Mouse (Mus musculus) limb, embryonic 10.5 days (tissue): ENCODE data around the gene Ano9. TPM values are rescaled to one million over a fixed set of nuclear protein-coding genes. Genes with fewer than 3 reads are reported as not detected.

Experiments used
- DNase-seq: peaks from one replicate; pipeline ENCODE4 v3.0.0-alpha.2; 2017; ENCODE audit warnings: low spot score
- H3K27ac ChIP-seq: fragments of 300-500 bp; sonication (generic); 2 replicates; pipeline ENCODE4 v1.5.1; 2016; ENCODE audit warnings: mild to moderate bottlenecking
- H3K27me3 ChIP-seq: fragments of 300-500 bp; sonication (generic); 2 replicates; pipeline ENCODE4 v1.6.1; 2016; ENCODE audit warnings: low read depth, mild to moderate bottlenecking; ENCODE audit not compliant: poor library complexity, severe bottlenecking
- H3K36me3 ChIP-seq: fragments of 300-500 bp; sonication (generic); 2 replicates; pipeline ENCODE4 v1.6.1; 2016; ENCODE audit warnings: mild to moderate bottlenecking, moderate library complexity
- H3K4me1 ChIP-seq: fragments of 300-500 bp; sonication (generic); 2 replicates; pipeline ENCODE4 v1.6.1; 2016
- H3K4me3 ChIP-seq: fragments of 300-500 bp; sonication (generic); 2 replicates; pipeline ENCODE4 v1.5.1; 2016; ENCODE audit warnings: mild to moderate bottlenecking, moderate library complexity
- H3K9me3 ChIP-seq: fragments of 300-500 bp; sonication (generic); replicated peaks from 2 replicates; pipeline ENCODE4 v1.6.1; 2016; ENCODE audit warnings: mild to moderate bottlenecking
- WGBS: fragments of 180-500 bp; shearing (Covaris S2); methylation state at CpG from one replicate; pipeline ENCODE4 v1.1.7; 2016; 5-methylcytosine and 5-hydroxymethylcytosine counted together
- polyA plus RNA-seq: library from polyadenylated mRNA; unstranded; fragments of >200 nt; fragmentation: Nextera tagmentation; extraction: Ambion mirVana; gene quantifications from 2 replicates; pipeline ENCODE4 v1.2.1, GENCODE M21; 2016

Gene Ano9
- polyA plus RNA-seq, 1 experiment from 2014 or later: 0.64 TPM

DNA sequence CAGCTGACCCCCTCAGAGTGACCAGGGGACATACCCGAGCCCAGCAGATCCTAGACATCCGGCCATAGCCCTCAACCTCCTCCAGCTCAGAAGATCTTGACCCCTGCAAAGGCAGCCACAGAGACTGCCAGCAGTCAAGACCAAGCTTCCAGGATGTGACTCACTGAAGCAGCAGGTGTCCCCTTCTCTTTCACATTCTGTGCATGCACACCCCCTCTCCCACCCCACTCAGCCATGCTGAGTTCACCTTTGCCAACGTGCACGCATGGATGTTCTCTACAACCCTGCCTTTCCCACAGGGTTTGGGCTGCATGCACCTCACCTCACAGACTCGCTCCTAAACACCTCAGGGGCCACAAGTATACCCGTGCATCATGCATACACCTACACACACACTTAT is 21.6 kb downstream of the Ano9 start:
- no peak for DNase-seq
- H3K27me3 ChIP-seq: peaks cover 86% of the 10 kb centered on the region
- no peaks in the 10 kb centered on the region for H3K36me3 ChIP-seq

DNA sequence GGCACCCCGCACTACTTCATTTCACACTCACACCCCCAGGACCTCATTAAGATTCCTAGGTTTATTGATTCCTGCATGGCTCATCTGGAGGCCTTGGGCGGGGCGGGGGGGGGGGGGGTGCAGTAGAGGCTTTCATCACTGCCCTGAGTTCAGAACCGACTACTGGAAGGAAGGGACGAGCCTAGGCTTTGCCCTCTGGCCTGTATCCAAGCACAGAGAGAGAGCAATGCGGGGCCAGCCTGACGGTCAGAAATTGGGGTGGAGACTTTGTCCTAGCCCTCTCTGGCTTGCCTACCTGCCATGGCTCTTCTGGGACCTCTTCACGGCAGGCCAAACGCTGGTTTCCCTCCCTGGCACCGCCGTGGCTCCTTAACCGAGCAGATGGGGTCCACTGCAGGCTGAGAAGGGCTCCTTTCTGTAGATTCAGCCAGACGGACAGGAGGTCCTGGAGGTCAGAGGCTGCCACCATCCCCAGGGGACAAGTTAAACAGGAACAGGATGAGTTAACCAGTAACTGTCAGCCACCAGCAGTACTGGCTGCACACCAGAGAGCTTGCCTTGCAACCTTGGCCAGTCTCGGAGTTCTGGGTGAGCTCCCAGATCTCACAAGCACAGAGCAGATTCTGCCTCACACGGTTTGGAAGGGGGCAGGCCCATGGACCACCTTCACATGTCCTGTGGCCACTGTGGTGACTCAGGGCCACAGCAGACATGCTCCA is 23.0 kb downstream of the Ano9 start:
- peaks cover 86% of the 10 kb centered on the region for H3K27me3 ChIP-seq
- no peaks in the 10 kb centered on the region for H3K36me3 ChIP-seq
- 69% methylated on average over 15 of the region's 15 CpGs for WGBS
- no peaks in the 10 kb centered on the region for H3K9me3 ChIP-seq
- H3K27ac ChIP-seq: peak overlapping the region; percentile 26
- no peak for DNase-seq
- H3K4me1 ChIP-seq: peaks cover 33% of the 10 kb centered on the region
- H3K4me3 ChIP-seq: no peak overlapping the region

More for the DNA sequence above, 21.6 kb downstream of the Ano9 start:
- Histone ChIP-seq H3K9me3 (no peaks in the 10 kb centered on the region), H3K4me3 (no peak overlapping the region), H3K4me1 (peaks cover 42% of the 10 kb centered on the region), H3K27ac (no peak overlapping the region)
- WGBS: 87% methylated on average over 6 of the region's 6 CpGs

DNA sequence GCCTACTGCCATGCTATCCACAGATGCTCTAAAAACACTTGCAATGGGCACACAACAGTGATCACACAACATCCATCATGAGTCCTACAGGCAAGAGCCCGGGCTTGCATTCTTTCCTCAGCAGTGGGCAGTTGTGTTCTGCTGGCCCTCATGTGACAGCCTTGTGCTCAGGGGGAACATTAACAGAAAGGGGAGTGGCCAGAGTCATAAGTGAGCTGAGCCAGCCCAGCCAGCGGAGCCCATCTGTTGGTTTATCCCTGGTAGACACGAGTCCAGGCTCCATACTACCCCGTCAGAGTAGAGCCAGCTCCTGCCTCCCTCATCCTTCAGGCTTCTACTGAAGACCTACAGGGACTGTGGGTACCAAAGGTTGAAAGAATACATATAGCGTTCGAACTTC is 23.7 kb downstream of the Ano9 start:
- H3K4me1 ChIP-seq: peaks cover 30% of the 10 kb centered on the region
- H3K27ac ChIP-seq: no peak overlapping the region; the same call in 1 of the 2 replicates
- no peaks in the 10 kb centered on the region for H3K36me3 ChIP-seq
- no peaks in the 10 kb centered on the region for H3K9me3 ChIP-seq
- 81% methylated on average over 6 of the region's 6 CpGs for WGBS
- peaks cover 86% of the 10 kb centered on the region for H3K27me3 ChIP-seq
- H3K4me3 ChIP-seq: no peak overlapping the region
- DNase-seq: no peak

- WGBS: 5% methylated on average over 37 of the region's 37 CpGs
- Histone ChIP-seq H3K36me3 (no peaks in the 10 kb centered on the region), H3K4me3 (peak overlapping the region; percentile 42), H3K27me3 (peaks cover 86% of the 10 kb centered on the region), H3K9me3 (no peaks in the 10 kb centered on the region), H3K4me1 (peaks cover 43% of the 10 kb centered on the region), H3K27ac (peak overlapping the region; percentile 65)
- DNase-seq: peak; percentile 84
These were observed 25.4 kb downstream of the Ano9 start for GRCm38 (mm10) chr7:141092051-141092735.

DNA sequence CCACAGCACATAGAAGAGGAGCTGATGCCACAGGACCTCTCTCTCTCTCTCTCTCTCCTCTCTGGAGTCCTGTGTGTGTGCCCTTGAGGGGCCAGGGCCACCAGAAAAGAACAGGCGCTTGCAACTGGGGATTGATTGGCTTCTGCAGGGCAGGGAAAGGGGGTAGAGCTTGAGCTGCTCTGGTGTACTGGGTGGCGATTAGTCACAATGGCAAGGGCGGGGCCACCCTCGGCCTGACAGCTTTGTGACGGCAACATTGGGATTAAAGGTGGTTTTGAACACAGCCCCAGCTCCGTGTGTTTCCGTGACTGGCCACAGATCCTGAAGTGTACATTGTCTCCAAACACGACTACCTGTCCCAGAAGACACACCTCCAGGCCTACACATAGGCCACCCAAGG is 27.4 kb downstream of the Ano9 start:
- H3K4me3 ChIP-seq: no peak overlapping the region
- peaks cover 34% of the 10 kb centered on the region for H3K4me1 ChIP-seq
- no peaks in the 10 kb centered on the region for H3K36me3 ChIP-seq
- no peaks in the 10 kb centered on the region for H3K9me3 ChIP-seq
- peaks cover 76% of the 10 kb centered on the region for H3K27me3 ChIP-seq
- WGBS: 63% methylated on average over 8 of the region's 8 CpGs
- DNase-seq: no peak
- H3K27ac ChIP-seq: no peak overlapping the region

DNA sequence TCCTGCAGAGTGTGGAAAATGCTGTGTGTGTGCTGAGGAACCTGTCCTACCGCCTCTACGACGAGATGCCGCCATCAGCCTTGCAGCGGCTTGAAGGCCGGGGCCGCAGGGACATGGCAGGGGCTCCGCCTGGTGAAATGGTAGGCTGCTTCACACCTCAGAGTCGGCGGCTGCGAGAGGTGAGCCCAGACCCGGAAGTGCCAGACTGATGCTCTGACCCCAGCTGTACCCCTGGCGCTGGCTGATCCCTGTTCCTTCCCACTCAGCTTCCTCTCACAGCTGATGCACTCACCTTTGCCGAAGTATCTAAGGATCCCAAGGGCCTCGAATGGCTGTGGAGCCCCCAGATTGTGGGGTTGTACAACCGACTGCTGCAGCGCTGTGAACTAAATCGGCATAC is 29.1 kb downstream of the Ano9 start:
- 12% methylated on average over 18 of the region's 18 CpGs for WGBS
- DNase-seq: peak; percentile 48
- H3K4me3 ChIP-seq: peak overlapping the region; percentile 29
- H3K4me1 ChIP-seq: peaks cover 26% of the 10 kb centered on the region
- H3K27ac ChIP-seq: no peak overlapping the region; the same call in 1 of the 2 replicates
- H3K36me3 ChIP-seq: no peaks in the 10 kb centered on the region
- H3K9me3 ChIP-seq: no peaks in the 10 kb centered on the region
- H3K27me3 ChIP-seq: peaks cover 70% of the 10 kb centered on the region

GRCm38 (mm10) chr7:141087894-141088293 is 29.7 kb downstream of the Ano9 start:
- peaks cover 64% of the 10 kb centered on the region for H3K27me3 ChIP-seq
- no peak for DNase-seq
- peaks cover 25% of the 10 kb centered on the region for H3K4me1 ChIP-seq
- WGBS: 27% methylated on average over 8 of the region's 8 CpGs
- no peaks in the 10 kb centered on the region for H3K9me3 ChIP-seq
- peak overlapping the region; percentile 29 for H3K4me3 ChIP-seq
- H3K27ac ChIP-seq: no peak overlapping the region; the same call in 1 of the 2 replicates
- H3K36me3 ChIP-seq: no peaks in the 10 kb centered on the region

DNA sequence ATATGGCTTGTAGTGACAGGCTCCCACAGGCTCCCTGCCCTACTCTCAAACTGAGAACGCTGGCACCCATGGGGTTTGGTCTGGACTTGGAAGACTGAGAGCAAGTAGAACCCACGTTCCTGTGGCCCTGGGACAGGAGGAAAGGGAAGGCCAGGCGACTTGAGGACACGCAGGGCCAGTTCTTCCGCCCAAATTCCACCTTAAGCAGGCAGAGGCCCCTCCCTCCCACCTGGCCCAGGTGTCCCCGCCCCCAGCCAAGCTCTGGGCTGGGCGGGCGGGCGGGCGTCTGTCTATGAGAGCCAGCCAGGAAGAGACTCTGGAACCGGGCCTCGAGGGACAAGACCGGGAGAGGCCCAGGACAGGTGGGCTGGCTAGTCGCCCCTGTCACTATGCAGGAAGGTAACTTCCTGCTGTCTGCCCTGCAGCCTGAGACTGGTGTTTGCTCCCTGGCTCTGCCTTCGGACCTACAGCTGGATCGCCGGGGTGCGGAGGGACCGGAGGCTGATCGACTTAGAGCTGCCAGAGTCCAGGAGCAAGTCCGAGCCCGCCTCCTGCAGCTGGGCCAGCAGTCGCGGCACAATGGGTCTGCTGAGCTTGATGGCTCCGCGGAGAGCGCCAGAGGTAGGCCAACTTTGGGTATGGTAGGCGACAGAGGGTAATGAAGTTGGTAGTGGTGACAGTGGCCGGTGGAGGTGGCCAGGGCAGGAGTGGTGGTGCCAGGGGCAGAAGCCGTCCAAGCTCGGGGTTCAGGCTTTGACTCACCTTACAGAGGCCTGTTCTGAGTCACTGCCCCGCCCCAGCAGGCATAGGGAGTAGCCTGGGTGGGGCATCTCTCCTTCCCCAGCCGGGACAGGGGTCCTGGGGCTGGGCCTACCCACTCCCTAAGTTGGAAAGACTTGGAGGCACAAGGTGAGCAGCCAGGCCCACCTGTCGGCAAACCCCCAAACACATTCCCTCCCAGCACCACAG is 37.8 kb downstream of the Ano9 start:
- DNase-seq: peak; percentile 49
- Histone ChIP-seq H3K27me3 (peaks cover 51% of the 10 kb centered on the region), H3K4me3 (peak overlapping the region; percentile 24; the same call in 1 of the 2 replicates), H3K27ac (peak overlapping the region; percentile 61; the same call in 1 of the 2 replicates), H3K9me3 (no peaks in the 10 kb centered on the region), H3K36me3 (no peaks in the 10 kb centered on the region), H3K4me1 (peaks cover 22% of the 10 kb centered on the region)
- 15% methylated on average over 34 of the region's 34 CpGs for WGBS

DNA sequence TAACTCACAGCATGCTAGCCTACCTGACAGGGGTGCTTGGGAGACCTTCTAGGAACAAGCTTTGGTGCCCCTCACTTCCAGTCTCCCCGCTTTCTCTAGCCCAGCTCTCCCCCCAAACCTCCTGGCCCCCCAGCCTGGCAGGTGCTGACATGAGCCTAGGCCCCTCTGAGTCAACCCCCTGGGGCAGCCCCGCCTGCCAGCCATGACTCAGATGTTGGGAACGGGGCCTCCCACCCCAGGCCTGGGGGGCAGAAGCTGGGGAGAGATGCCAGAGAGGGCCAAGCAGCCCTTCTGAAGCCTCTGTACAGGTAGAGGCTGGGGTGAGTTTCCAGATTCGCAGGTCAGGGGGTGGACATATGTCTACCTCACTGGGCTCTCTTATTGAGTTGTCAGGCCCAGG is 38.7 kb downstream of the Ano9 start:
- peaks cover 22% of the 10 kb centered on the region for H3K4me1 ChIP-seq
- 77% methylated on average over 4 of the region's 4 CpGs for WGBS
- no peaks in the 10 kb centered on the region for H3K36me3 ChIP-seq
- H3K9me3 ChIP-seq: no peaks in the 10 kb centered on the region
- H3K4me3 ChIP-seq: no peak overlapping the region
- 0 out of 2 replicates have a peak overlapping the region, but pooled peaks have one; percentile 8 for H3K27ac ChIP-seq
- peaks cover 51% of the 10 kb centered on the region for H3K27me3 ChIP-seq
- DNase-seq: no peak

DNA sequence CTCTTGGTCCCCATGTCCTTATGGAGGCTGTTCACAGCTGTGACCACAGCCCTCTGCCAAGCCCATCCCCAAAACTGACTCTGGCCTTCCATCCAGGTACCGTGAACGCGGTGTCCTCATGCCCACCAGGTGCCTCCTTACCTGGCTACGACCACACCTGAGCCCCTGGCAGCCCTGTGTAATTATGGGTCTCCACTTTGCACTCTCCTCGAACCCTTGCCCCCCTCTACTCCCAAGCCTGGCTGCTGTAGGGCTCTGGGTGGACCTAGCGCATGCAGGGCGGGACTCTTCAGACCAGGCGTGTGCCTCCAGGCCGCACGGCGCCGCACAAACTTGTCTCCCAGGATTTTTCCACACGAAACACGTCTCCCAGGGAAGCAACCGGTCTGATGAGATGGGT is 39.8 kb downstream of the Ano9 start, which contains the start of gene Pkp3:
Gene Pkp3 (plus strand): TSS at position 378 of the 400 bp plus-strand sequence.
- no peaks in the 10 kb centered on the region for H3K36me3 ChIP-seq
- WGBS: 89% methylated on average over 15 of the region's 15 CpGs
- peaks cover 22% of the 10 kb centered on the region for H3K4me1 ChIP-seq
- H3K27me3 ChIP-seq: peaks cover 51% of the 10 kb centered on the region
- no peaks in the 10 kb centered on the region for H3K9me3 ChIP-seq
- no peak for DNase-seq
- peak within 1 kb of the TSS; percentile 36; the same call in 1 of the 2 replicates for H3K27ac ChIP-seq
- no peak within 1 kb of the TSS for H3K4me3 ChIP-seq

DNA sequence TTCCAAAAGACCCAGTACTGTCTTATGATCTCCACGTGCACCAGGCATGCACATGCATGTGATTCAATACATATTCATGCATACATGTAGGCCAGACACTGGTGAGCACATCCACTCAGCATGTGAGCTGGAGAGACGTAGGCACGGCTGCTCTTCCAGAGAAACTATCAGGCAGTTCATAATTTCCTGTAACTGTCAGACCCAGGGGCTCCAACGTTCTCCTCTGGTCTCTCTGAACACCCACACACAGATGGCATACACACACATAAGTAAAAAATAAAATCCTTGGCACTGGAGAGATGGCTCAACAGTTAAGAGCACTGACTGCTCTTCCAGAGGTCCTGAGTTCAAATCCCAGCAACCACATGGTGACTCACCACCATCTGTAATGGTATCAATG is 43.8 kb downstream of the Ano9 start:
- no peak for DNase-seq
- no peak overlapping the region for H3K27ac ChIP-seq
- H3K4me3 ChIP-seq: no peak overlapping the region
- peaks cover 1% of the 10 kb centered on the region; the same call in 1 of the 2 replicates for H3K36me3 ChIP-seq
- H3K27me3 ChIP-seq: peaks cover 34% of the 10 kb centered on the region
- 87% methylated on average over 4 of the region's 4 CpGs for WGBS
- H3K4me1 ChIP-seq: peaks cover 33% of the 10 kb centered on the region
- H3K9me3 ChIP-seq: no peaks in the 10 kb centered on the region

- no peaks in the 10 kb centered on the region for H3K9me3 ChIP-seq
- H3K4me1 ChIP-seq: peaks cover 30% of the 10 kb centered on the region
- DNase-seq: no peak
- H3K27ac ChIP-seq: no peak overlapping the region
- H3K27me3 ChIP-seq: peaks cover 35% of the 10 kb centered on the region
- 35% methylated on average over 23 of the region's 23 CpGs for WGBS
- H3K4me3 ChIP-seq: no peak overlapping the region
- peaks cover 17% of the 10 kb centered on the region for H3K36me3 ChIP-seq
These were observed 45.4 kb downstream of the Ano9 start for GRCm38 (mm10) chr7:141072017-141072745.
